Mouse (Mus musculus) embryonic fibroblast, embryonic 13.5 days (primary cell): ENCODE results near the gene Tbcd. TPM values are rescaled to one million over a fixed set of nuclear protein-coding genes. Genes with fewer than 3 reads are reported as not detected.
A peak's percentile ranks its signal among the peaks of the same experiment; 100 is the strongest.

Source experiments
- H3K27ac ChIP-seq: 2 replicates; pipeline ENCODE4 v1.5.1; 2012; ENCODE audit warnings: low read length, control low read depth, inconsistent platforms; ENCODE audit not compliant: insufficient read depth
- H3K4me1 ChIP-seq: 2 replicates; pipeline ENCODE4 v1.6.1; 2011; ENCODE audit warnings: low read length; ENCODE audit not compliant: control insufficient read depth, insufficient read depth
- H3K4me3 ChIP-seq: 2 replicates; pipeline ENCODE4 v1.5.1; 2011; ENCODE audit warnings: mild to moderate bottlenecking, control low read depth, low read length; ENCODE audit not compliant: insufficient read depth
- CTCF ChIP-seq: IDR thresholded peaks from 2 replicates; pipeline ENCODE4 v1.5.1; 2011; ENCODE audit warnings: mild to moderate bottlenecking, control low read depth, low read length, moderate library complexity, borderline replicate concordance; ENCODE audit not compliant: insufficient read depth
- POLR2A ChIP-seq: IDR thresholded peaks from 2 replicates; pipeline ENCODE4 v1.6.1; 2011; ENCODE audit warnings: low read depth, mild to moderate bottlenecking, control low read depth, low read length, moderate library complexity
- polyA plus RNA-seq: library from polyadenylated mRNA; stranded (reverse); fragments of >200 nt; gene quantifications from 2 replicates; pipeline ENCODE4 v1.2.4, GENCODE M21; 2011; ENCODE audit warnings: low read depth; ENCODE audit not compliant: missing spikeins, insufficient read length

Tbcd gene
- polyA plus RNA-seq, 1 experiment = 43.2 TPM

GRCm38 (mm10) chr11:121549843-121550647 is 98.3 kb downstream of the Tbcd start:
- Histone ChIP-seq H3K27ac (no peak overlapping the region), H3K4me1 (peaks cover 17% of the 10 kb centered on the region)
- TF ChIP-seq CTCF (no peak), POLR2A (no peak)

GRCm38 (mm10) chr11:121551206-121551799 is 99.6 kb downstream of the Tbcd start:
- no peak overlapping the region for H3K27ac ChIP-seq
- TF ChIP-seq CTCF = no peak
- H3K4me1 ChIP-seq = peaks cover 17% of the 10 kb centered on the region
- H3K4me3 ChIP-seq = no peak overlapping the region

More at GRCm38 (mm10) chr11:121549843-121550647, 98.3 kb downstream of the Tbcd start:
- H3K4me3 ChIP-seq = no peak overlapping the region

- Histone ChIP-seq H3K4me1 (peaks cover 17% of the 10 kb centered on the region), H3K27ac (no peak overlapping the region), H3K4me3 (no peak overlapping the region)
- no peak for TF ChIP-seq CTCF
- no peak for TF ChIP-seq POLR2A
Measured at GRCm38 (mm10) chr11:121552167-121552566, 100.4 kb downstream of the Tbcd start.

- TF ChIP-seq POLR2A = no peak
- TF ChIP-seq CTCF = no peak
- Histone ChIP-seq H3K4me1 (peaks cover 17% of the 10 kb centered on the region), H3K27ac (peak overlapping the region; percentile 27; the same call in 1 of the 2 replicates), H3K4me3 (no peak overlapping the region)
Measured at GRCm38 (mm10) chr11:121552846-121553457, 101.2 kb downstream of the Tbcd start.

- no peak overlapping the region for H3K27ac ChIP-seq
- TF ChIP-seq POLR2A (no peak), CTCF (no peak)
- peaks cover 17% of the 10 kb centered on the region for H3K4me1 ChIP-seq
- H3K4me3 ChIP-seq = no peak overlapping the region
Measured at GRCm38 (mm10) chr11:121553458-121553857, 101.7 kb downstream of the Tbcd start.

- Histone ChIP-seq H3K4me1 (no peaks in the 10 kb centered on the region), H3K27ac (no peak overlapping the region), H3K4me3 (no peak overlapping the region)
- TF ChIP-seq CTCF (no peak), POLR2A (no peak)
Measured at GRCm38 (mm10) chr11:121556727-121557126, 105.0 kb downstream of the Tbcd start.

GRCm38 (mm10) chr11:121557946-121558345 is 106.2 kb downstream of the Tbcd start:
- H3K4me1 ChIP-seq = no peaks in the 10 kb centered on the region
- TF ChIP-seq POLR2A = no peak
- no peak for TF ChIP-seq CTCF

GRCm38 (mm10) chr11:121558522-121558921 is 106.8 kb downstream of the Tbcd start:
- no peak overlapping the region for H3K4me3 ChIP-seq
- TF ChIP-seq CTCF (no peak), POLR2A (no peak)
- H3K4me1 ChIP-seq = no peaks in the 10 kb centered on the region
- no peak overlapping the region for H3K27ac ChIP-seq

More at GRCm38 (mm10) chr11:121557946-121558345, 106.2 kb downstream of the Tbcd start:
- Histone ChIP-seq H3K4me3 (no peak overlapping the region), H3K27ac (no peak overlapping the region)

GRCm38 (mm10) chr11:121559527-121560293 is 108.0 kb downstream of the Tbcd start:
- no peak overlapping the region for H3K27ac ChIP-seq
- no peak for TF ChIP-seq POLR2A
- H3K4me3 ChIP-seq = no peak overlapping the region
- H3K4me1 ChIP-seq = no peaks in the 10 kb centered on the region
